Mouse (Mus musculus) R1 (cell line): Measurements from ENCODE around the gene Etfa.

ENCODE experiments used
- DNase-seq: peaks from one replicate; pipeline ENCODE4 v3.0.0-alpha.2; 2018; ENCODE audit warnings: low read depth, low spot score

The Etfa gene

DNA sequence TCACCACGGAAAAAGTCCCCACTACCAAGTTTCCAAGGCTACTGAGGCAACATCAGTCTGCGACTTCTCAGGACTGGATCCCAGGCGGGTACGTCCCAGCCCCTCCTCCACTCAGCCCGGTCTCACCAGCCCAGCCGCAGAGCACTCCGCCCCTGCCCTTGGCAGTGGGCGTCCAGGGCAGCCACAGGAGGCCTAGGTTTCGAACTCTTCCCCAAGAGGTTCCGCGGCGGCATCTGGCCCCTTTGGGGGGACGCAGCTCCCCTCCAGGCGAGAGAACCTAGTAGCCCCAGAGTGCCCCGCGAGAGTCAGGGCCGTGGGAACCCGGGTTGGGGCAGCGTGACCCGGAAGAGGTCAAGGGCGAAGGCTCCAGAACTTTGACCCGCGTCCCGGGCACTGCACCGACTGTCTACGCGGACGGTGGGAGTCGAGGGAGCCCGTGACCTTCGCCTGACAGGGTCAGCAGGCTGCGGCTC, 486 bp downstream of the Etfa start:
- DNase-seq: peak; percentile 80

DNA sequence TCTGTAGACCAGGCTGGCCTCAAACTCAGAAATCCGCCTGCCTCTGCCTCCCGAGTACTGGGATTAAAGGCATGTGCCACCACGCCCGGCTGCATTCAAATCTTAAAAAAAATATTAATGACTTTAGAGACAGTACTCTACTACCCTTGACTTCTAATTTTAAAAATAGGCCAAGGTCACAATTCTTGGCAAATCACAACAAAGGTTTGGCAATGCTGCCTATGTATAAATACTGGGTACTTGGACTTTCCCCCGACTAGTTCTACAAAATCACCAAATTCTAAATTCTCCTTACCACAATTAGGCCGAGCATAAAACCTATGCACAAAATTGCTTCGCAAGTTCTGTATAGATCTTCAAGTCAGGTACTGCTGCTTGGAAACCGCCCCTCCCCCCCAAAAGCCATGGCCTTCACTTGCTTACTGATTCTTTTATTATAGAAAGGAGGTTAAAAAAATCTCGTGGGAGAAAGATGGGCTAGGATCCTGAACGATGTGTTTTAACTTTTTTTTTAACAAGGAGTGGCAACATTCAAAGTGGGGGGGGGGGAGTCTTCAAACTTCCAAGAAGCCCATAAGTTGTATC, 1.3 kb downstream of the Etfa start:
- peak; percentile 4 for DNase-seq

DNA sequence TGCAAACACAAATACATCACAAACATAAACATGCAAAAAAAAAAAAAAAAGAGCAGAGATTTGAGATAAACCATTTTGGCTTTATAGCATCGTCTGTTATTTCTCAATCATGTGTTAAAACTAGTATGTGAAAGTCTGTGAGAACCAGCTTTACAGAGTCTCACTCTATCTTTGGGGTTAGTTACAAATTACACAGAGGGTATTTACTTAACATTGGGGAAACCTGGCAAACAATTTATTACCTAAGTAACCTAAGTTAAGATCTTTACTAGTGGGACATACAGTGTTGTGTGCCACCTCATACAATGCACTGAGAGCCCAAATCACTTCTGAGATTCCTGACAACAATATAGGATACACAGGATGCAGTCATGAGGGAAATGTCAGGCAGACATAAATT, 2.3 kb downstream of the Etfa start:
- DNase-seq: no peak

DNA sequence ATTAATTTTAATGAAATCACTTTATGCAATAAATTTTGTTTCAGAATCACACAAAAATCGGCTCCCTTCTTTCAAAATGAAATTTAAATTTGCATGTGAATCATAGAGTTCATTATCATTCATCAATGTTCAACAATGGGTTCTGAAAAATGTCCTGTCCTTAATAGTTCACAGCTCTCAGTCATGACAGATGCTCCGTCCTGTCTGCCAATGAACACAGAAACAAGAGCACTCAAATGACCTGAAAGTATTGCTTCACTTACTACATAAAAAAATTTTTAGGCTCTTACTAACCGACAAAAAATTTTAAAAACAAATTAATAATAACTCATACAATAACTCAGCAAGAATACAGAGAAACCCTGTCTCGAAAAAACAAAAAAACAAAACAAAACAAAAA, 3.3 kb downstream of the Etfa start:
- DNase-seq: no peak

DNA sequence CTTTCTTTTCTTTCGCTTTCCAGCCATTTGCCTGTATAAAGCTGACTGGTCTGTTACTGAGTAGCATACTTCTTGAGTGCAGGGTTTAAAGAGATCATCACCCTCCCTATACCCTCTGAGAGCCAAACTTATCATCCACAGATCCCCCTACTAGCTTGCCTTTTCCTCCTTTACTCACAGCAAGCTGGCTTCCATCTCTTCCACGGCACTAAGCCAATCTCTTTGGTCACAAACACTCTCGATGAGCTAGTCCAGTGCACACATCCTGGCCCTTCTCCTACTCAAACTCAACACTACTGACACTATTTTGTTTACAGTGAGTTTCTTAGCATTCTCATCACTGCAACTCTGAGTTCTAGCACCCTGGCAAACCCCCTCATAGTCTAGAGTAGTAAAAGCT, 4.1 kb downstream of the Etfa start:
- no peak for DNase-seq

DNA sequence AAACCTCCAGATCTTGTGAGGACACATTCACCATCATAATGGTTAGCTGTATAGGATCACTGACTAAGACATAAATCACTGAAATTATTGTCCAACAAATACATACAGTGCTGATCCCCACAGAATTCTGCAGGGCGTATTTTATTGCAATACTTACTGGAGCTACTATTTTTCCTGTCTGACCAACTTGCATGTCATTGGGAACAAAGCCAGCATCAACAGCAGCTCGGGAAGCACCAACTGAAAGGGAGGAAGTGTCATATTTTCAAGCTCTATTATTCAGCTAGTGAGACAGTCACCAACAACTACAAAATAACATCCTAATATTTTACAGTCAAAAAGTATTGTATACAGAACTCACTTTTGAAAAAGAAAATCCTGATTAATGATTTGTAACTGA, 29.9 kb downstream of the Etfa start:
- DNase-seq: no peak

DNA sequence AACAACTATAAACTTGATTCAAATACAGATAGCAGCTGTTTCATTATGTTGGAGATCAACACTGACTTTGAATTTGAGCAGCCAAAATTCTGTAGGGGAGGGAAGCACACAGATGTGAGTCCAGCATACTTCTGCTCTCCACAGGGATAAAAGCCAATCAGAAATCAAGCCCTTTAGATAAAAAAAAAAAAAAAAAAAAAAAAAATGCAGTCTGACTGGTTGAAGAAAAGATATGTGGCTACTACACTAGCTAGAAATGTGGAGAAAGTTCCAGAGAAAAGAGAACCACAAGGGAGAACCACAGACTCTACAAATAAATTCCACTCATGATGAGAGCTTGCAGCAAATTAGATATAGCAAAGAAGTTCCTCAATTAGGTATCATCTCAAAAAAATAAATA, 33.3 kb downstream of the Etfa start:
- no peak for DNase-seq

DNA sequence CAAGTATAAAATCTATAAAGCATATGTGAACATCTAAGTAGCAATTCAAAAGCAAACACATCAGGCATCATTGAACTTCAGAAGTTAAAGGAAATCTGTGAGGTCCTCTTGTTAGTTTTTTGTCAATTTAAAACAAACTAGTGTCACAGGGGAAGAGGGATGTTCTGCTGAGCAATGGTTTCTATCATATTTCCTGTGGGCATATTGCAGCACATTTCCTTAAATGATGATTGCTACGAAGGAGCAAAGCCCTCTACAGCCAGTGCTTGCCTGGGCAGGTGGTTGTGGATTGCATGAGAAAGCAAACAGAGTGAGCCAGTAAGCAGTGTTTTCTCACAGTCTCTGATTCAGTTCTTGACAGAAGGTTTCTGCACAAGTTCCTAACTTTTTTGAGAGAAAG, 36.0 kb downstream of the Etfa start:
- no peak for DNase-seq

DNA sequence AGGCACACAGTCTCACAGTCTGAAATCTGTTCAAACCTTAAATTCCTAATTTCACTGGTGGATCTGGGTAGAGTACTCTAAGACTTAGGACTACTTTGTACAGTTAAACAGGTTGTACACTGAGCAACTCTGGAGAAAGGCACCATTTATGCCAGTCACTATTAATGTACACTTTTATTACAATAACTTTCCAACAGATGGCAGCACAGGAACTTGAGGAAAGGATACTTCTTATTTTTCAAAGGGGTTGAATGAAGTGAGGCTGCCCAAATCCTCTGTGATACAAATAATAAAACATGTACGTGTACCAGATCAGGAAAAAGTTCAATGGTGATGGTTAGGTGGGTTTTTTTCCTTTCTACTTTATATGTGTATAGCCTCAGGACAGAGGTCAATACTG, 43.6 kb downstream of the Etfa start:
- no peak for DNase-seq

DNA sequence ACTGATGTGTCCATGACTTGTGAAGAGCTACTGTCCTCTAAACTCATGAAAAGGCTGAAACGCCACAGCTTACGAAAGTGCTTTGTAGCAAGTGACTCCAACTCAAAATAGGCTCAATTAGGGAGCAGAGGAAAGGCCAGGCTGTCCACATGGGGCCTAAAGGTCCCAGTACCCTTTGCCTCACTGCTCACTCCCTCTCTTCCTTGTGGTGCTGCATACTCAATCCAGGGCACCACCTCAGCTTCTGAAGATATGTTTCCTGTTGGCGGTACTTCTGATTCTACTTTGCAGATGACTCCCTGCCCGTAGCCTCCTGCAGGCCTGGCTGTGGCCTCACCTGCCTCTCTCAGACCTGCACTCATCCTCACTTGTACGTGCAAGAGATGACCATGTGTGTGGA, 58.7 kb downstream of the Etfa start:
- DNase-seq: no peak

DNA sequence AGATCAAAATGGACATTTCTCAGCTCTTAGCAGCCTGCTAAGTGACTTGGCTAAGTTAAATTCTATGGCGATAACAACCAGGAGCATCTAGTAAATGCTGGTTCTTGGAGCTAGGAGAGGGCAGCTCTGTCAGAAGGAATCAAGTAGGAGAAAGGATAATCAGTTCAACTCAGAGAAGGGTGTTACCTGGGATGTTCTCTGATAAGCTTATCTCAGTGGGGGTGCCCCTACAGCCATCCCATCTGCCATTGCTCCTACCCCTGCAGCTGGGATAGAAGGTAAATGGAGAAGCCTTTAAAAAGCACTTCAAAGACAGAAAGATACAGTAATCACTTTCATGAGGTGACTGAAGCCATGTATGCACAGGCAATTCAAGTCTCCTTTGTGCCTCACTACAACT, 59.1 kb downstream of the Etfa start:
- DNase-seq: no peak

DNA sequence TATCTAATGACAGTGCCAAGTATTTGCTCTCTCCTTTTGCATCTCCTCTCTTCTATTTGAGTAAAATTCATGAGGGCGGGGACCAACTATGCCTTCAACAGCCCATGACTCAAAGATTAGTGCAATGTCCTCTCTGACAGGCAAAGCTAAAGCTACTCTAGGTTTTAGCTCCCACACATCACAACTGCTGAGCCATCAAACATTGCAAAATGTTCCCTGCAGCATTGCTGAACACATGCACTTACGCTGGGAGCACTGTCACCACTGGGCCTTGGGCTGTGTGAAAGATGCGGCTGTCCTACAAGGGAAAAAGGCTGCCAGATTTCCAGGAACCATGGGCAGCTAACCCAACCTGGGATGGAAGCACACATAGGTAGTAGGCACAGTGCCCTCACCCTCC, 60.6 kb downstream of the Etfa start:
- DNase-seq: no peak

DNA sequence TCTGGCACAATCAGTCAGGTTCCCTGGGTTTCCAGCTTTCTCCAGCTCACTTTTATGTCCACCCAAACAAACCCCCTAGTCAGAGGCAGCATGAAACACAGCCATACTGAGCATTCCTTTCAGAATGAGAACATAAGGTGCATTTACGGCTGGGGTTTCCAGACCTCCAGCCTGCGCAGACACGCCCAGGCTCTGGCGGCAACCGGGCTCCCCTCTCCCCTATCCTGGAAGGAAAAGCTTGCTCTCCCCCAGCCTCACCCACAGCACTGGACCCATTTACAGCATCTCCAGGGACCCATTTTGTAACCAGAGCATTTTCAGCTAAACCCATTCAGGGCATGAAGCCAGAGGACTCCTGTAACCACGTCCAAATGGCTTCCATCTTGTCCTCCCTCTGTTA, 62.0 kb downstream of the Etfa start:
- DNase-seq: no peak

DNA sequence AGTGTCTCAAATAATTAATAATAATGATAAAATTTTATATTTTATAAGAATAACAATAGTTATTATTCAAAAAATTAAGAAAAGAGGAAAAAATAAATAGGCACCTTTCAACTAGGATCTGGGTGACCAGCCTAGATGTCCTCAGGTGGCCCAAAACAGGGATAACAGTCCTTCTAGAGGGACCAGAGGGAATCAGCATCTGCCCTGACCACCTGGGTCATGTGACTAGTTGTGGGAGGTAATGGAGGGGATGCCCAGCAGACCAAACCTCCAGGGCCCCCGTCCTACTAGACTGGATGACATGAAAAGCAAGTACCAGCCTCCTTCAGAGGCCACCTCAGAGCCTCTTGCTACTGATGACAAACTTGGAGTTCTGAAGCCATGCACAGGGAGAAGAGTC, 62.9 kb downstream of the Etfa start:
- DNase-seq: no peak

DNA sequence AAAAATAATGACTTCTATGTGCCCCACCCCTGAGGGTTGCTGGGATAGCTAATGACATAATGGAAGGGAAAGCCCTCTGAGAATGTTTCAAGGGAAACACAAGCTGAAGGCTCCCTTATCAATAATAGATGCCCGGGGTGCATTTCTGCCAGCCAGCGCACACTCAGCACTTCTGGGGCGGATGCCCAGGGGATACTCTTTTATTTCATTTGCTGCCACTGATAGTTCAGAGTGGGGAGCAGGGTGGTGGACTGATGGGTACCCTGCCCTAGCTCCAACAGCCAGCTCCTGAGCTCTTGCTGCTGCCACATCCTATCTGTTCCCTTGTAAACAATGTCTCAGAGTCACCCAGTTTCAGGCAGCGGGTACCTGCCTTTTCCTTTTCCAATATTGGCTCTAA, 64.5 kb downstream of the Etfa start:
- no peak for DNase-seq

DNA sequence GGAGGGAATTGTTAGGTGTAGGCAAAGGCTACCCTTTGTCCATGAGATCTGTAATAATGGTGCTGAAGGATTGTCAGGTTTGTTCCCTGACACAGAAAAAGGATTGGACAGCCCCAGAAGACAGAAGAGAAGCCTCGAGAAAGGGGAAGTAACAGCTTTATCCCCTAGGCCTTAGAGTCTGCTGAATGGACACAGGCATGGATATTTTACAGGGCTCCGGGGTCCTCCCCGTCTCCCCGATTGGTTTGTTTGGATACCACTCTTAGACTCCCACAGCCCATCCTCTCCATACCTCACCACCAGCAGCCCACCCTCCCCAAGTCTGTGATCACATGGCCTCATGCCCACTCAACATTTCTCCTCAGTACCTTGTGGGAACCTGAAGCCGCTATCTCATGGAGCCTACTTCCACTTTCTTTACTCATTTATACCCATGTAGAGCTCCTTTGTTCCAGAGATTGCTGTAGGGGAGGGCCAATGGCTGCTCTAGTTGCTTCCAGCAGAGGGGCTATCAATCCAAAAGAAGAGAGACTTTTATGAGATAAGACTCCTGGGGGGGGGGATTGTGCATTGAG, 72.8 kb downstream of the Etfa start:
- DNase-seq: no peak

DNA sequence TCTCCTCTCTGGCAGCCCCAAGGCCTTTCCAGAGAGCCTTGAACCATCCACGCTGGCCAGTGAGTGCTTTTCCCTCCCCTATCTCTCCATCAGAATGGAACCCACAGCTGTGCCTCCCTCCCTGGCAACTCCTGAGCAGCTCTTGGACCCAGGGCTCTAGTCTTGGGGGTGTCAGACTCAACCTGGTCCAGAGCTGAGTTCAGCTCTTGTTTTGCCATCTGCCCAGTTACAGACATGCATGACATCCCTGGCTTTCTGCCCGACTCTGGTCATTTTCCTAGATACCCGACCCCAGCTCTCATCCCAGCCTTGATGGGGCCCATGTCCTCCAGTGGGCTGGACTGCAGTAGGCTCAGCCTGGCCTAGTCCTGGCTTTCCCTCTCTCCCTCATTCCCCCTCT, 73.6 kb downstream of the Etfa start:
- no peak for DNase-seq

DNA sequence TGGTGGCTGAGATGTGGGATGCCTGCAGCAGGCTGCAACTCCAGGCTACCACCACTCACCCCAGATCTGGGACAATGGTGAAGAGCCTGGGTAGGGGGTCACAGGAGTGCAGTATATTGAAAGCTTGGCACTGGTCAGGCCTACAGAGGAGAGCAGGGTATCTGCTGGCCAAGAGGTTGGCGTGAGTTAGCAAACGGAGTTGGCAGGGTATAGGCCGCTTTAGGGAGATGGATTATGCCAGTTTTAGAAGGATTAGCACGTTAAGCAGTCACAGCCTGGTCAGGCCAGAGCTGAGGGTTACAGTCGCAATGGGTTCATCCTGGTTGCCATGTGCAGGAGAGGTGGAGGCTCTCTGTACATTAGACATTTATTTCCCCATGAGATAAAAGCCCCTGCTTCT, 78.2 kb downstream of the Etfa start:
- DNase-seq: no peak

DNA sequence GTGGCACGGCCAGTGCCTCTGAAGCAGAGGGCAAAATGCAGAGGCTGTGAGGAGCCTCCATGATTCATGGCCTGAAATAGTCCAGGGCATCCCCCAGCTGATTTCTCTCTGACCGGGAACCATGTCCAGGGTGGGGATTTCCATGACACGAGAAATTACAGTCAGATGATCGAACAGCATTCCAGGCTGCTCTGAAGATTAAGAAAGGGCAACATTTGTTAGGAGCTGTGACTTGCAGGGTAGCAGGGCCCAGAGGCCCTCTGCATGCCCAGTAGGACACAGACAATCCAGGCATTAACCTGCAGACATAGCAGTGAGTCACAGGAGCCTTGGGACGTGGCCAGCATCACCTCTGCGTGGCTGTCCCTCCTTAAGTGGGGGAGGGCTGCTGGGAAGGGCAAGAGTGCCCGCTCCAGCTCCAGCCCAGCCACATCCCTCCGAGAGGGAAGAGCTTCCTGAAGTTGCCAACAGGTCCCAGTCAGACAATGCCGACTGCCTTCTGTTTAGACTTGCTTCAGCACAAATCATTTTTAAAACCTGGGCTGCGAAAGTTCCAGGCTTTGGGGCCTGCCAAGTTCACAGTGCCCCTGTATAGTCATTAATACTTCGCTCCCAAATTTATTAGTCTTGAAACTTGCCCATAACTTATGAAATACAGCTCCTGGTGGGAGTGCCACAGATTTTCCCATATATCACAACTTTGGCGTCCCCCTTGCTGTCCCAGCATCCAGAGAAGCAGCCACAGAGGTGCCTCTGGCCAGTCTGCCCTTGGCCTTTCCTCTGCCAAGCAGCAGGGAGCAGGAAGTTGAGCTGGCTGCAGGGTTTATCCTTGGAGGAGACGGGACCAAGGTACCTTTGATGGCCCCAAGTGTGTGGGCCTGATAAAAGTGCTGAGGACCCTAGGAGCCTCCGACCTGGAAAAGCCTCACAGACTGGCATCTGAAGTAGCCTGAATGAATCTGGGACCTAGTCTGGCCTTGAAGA, 79.4 kb downstream of the Etfa start:
- no peak for DNase-seq

DNA sequence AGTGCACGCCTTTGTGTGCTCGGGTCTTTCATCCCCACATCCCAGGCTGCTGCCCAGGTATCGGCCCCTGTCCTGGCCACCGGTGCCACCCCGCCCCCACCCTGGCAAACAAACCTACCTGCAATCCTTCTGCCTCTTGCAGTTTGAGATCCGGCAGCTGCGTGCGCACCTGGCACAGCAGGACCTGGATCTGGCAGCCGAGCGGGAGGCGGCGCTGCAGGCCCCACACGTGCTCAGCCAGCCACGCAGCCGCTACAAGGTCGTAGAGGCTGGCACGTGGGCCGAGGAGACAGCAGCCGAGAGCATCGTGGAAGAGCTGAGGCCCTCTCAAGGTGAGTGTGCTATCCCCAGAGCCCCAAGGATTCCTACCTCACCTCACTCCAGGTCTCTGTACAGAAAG, 81.9 kb downstream of the Etfa start:
- DNase-seq: peak; percentile 71

DNA sequence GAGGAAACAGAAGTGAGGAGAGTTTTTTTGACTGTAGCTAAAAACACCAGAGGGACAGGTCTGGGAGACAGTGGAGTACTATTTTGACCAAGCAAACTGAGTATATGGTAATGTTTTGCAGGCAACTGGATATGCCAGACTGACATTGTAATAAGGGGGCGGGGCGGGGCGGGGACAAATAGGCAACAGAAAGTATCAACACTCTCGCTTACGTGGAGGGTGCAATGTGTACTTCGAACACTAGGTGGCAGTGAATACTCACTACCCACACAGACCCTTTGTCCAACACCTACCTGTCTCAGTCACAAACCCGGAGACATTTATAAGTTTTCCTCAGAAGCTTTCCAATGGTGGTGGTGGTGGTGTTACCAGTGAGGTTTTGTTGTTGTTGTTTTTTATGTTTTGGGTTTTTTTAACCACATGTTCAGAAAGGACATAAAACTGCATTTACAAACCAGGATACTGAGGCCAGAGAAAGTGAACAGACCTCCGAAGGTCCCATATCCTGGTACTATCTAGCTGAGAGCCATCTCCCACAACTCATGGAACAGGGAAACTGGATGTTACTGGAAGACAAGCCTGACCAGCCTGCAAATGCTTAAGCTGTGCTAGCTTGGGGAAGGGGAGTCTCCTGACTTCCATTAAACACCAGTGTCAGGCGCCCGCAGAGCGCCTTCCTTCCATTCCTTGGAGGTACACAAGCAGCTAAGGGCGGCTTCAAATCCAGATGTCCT, 82.6 kb downstream of the Etfa start:
- DNase-seq: peak; percentile 91

DNA sequence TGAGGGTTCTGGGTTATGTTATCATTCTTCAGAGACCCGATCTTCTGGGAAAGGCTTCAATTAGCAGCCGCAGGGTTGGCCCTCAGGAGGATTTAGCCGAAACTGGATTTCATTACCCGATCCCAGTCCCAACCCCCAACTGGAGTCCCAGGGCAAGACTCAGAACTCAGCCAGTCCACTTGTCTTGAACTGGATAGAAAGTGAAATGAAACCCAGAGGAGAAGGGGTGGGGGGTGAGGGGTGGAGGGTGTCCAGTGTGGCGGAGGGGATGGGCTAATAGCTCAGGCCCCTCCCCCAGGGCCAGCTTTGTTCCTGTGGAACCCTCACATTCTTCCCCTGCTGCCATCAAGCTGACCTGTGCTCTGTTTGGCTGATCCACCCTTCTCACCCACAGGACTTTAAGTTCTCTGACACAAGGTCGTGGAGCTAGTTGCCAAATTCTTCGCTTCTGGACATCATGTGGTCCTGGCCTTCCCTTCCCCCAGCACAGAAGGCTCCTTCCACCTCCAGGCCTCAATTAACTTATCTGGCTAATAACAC, 86.7 kb downstream of the Etfa start:
- DNase-seq: no peak
